Mouse (Mus musculus) limb, embryonic 15.5 days (tissue): Measurements from ENCODE around the gene Dgkh. TPM values are rescaled to one million over a fixed set of nuclear protein-coding genes. Genes with fewer than 3 reads are reported as not detected.

Experiments
- ATAC-seq: fragments of 200-750 bp; cut with Nextera tagmentation; 2 replicates; pipeline ENCODE4 v1.8.0; 2017; ENCODE audit warnings: low read depth, moderate TSS enrichment; ENCODE audit not compliant: insufficient number of reproducible peaks, low FRiP score, low TSS enrichment
- H3K27ac ChIP-seq: fragments of 300-500 bp; sonication (generic); 2 replicates; pipeline ENCODE4 v1.5.1; 2015; ENCODE audit warnings: moderate library complexity, mild to moderate bottlenecking, inconsistent platforms
- H3K27me3 ChIP-seq: fragments of 300-500 bp; sonication (generic); 2 replicates; pipeline ENCODE4 v1.6.1; 2015; ENCODE audit warnings: inconsistent platforms
- H3K36me3 ChIP-seq: fragments of 300-500 bp; sonication (generic); 2 replicates; pipeline ENCODE4 v1.6.1; 2015; ENCODE audit warnings: inconsistent platforms
- H3K4me1 ChIP-seq: fragments of 300-500 bp; sonication (generic); 2 replicates; pipeline ENCODE4 v1.6.1; 2015; ENCODE audit warnings: inconsistent platforms
- H3K4me2 ChIP-seq: fragments of 300-500 bp; sonication (generic); 2 replicates; pipeline ENCODE4 v1.6.1; 2015; ENCODE audit warnings: mild to moderate bottlenecking, inconsistent platforms
- H3K4me3 ChIP-seq: fragments of 300-500 bp; sonication (generic); 2 replicates; pipeline ENCODE4 v1.5.1; 2015; ENCODE audit warnings: mild to moderate bottlenecking, inconsistent platforms
- H3K9ac ChIP-seq: fragments of 300-500 bp; sonication (generic); 2 replicates; pipeline ENCODE4 v1.6.1; 2015; ENCODE audit warnings: inconsistent platforms
- H3K9me3 ChIP-seq: fragments of 300-500 bp; sonication (generic); 2 replicates; pipeline ENCODE4 v1.6.1; 2016; ENCODE audit warnings: inconsistent platforms
- WGBS: fragments of 180-500 bp; shearing (Covaris S2); methylation state at CpG from one replicate; pipeline ENCODE4 v1.1.7; 2015; 5-methylcytosine and 5-hydroxymethylcytosine counted together
- polyA plus RNA-seq: library from polyadenylated mRNA; unstranded; fragments of >200 nt; fragmentation: Nextera tagmentation; extraction: Ambion mirVana; gene quantifications from 2 replicates; pipeline ENCODE4 v1.2.1, GENCODE M21; 2015

Dgkh gene
- polyA plus RNA-seq, 1 experiment from 2014 or later: 1.5 TPM

DNA sequence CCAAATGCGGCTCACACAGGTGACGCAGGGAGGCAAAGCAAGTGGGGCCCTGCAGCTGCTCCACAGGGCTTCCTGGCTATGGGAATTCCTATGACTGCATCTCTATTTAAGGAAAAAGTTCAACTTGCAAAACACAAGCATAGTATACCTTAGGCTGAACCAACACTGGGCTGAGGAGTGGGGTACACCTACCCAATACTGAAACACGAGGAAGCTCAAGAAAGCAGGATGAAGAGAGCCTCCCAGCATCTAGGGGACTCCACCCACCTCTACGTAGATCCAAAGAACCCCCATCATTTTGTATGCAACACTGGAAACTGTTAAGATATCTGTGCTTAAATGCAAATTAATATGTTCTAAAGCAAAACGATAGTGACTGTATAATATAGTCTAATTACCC, 64.8 kb downstream of the Dgkh start:
- Histone ChIP-seq H3K4me2 (no peak overlapping the region), H3K27ac (no peak overlapping the region), H3K4me1 (no peaks in the 10 kb centered on the region), H3K27me3 (no peaks in the 10 kb centered on the region), H3K36me3 (no peaks in the 10 kb centered on the region), H3K9me3 (no peaks in the 10 kb centered on the region), H3K9ac (no peak overlapping the region), H3K4me3 (no peak overlapping the region)
- no peak for ATAC-seq
- 57% methylated on average over 5 of the region's 5 CpGs for WGBS

DNA sequence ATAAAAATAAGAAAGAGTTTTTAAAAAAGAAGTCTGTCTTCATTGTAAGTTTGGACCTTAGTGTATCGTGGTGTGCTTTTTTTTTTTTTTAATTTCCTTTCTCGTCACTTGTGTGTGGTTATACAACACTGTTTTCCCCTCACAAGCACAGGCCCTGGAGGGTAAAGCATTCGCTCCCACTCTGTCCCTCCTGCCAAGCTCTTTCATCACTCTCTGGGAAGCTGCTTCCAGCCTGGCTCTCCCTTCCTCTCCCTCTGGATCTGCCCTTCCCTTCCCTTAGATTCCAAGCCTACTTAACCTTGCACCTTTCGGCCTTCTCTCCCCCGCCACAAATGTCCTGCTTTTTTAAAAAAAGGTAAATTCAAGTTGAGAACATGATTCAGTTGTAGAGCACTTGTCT, 69.9 kb downstream of the Dgkh start:
- H3K9ac ChIP-seq: no peak overlapping the region
- no peak overlapping the region for H3K4me3 ChIP-seq
- H3K27ac ChIP-seq: no peak overlapping the region
- H3K27me3 ChIP-seq: no peaks in the 10 kb centered on the region
- no peak overlapping the region for H3K4me2 ChIP-seq
- no peaks in the 10 kb centered on the region; the same call in 1 of the 2 replicates for H3K9me3 ChIP-seq
- WGBS: 77% methylated on average over 5 of the region's 5 CpGs
- no peak for ATAC-seq
- H3K4me1 ChIP-seq: no peaks in the 10 kb centered on the region
- H3K36me3 ChIP-seq: no peaks in the 10 kb centered on the region

DNA sequence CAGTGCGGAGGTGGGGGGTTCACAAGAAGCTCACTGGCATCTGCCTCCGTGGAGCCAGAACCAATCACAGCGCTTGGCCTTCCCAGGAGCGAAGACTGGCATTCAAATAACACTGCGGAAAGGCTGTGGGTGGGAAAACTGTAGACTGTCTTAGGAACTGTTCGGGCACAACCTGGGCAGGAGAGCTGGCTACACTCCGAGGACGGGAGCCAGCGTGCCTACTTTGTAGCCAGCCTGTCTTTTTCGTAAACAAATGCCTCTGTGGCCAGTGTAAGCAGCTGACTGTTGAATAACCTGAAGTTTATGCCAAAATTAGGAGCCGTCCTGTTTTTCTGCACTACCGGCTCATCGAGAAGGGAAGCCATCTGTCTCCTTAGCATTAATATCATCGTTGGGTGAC, 71.1 kb downstream of the Dgkh start:
- Histone ChIP-seq H3K27ac (no peak overlapping the region), H3K27me3 (no peaks in the 10 kb centered on the region), H3K9me3 (no peaks in the 10 kb centered on the region; the same call in 1 of the 2 replicates), H3K4me2 (no peak overlapping the region), H3K4me3 (no peak overlapping the region), H3K36me3 (no peaks in the 10 kb centered on the region), H3K9ac (no peak overlapping the region), H3K4me1 (peaks cover 5% of the 10 kb centered on the region)
- 95% methylated on average over 14 of the region's 14 CpGs for WGBS
- ATAC-seq: no peak

GRCm38 (mm10) chr14:78658697-78659096, 73.9 kb downstream of the Dgkh start:
- ATAC-seq: no peak
- WGBS: 97% methylated on average over 6 of the region's 6 CpGs
- peaks cover 3% of the 10 kb centered on the region; the same call in 1 of the 2 replicates for H3K27me3 ChIP-seq
- no peak overlapping the region for H3K9ac ChIP-seq
- no peak overlapping the region for H3K27ac ChIP-seq
- no peak overlapping the region for H3K4me3 ChIP-seq
- H3K9me3 ChIP-seq: no peaks in the 10 kb centered on the region; the same call in 1 of the 2 replicates
- H3K4me2 ChIP-seq: no peak overlapping the region
- no peaks in the 10 kb centered on the region for H3K36me3 ChIP-seq
- peaks cover 5% of the 10 kb centered on the region for H3K4me1 ChIP-seq

GRCm38 (mm10) chr14:78656832-78657626, 75.5 kb downstream of the Dgkh start:
- Histone ChIP-seq H3K4me3 (no peak overlapping the region), H3K9me3 (no peaks in the 10 kb centered on the region; the same call in 1 of the 2 replicates), H3K9ac (no peak overlapping the region), H3K27me3 (peaks cover 3% of the 10 kb centered on the region; the same call in 1 of the 2 replicates), H3K4me2 (0 out of 2 replicates have a peak overlapping the region, but pooled peaks have one; percentile 19), H3K36me3 (no peaks in the 10 kb centered on the region), H3K27ac (no peak overlapping the region; the same call in 1 of the 2 replicates), H3K4me1 (peaks cover 5% of the 10 kb centered on the region)
- ATAC-seq: no peak
- WGBS: 38% methylated on average over 18 of the region's 18 CpGs

- no peaks in the 10 kb centered on the region for H3K36me3 ChIP-seq
- peaks cover 5% of the 10 kb centered on the region for H3K4me1 ChIP-seq
- no peak overlapping the region for H3K4me3 ChIP-seq
- H3K9ac ChIP-seq: no peak overlapping the region
- no peak overlapping the region for H3K27ac ChIP-seq
- H3K27me3 ChIP-seq: peaks cover 3% of the 10 kb centered on the region; the same call in 1 of the 2 replicates
- no peak for ATAC-seq
- no peak overlapping the region for H3K4me2 ChIP-seq
- WGBS: 84% methylated on average over 7 of the region's 7 CpGs
- H3K9me3 ChIP-seq: no peaks in the 10 kb centered on the region
These were observed 77.5 kb downstream of the Dgkh start for GRCm38 (mm10) chr14:78654939-78655556.

- no peak overlapping the region for H3K4me3 ChIP-seq
- ATAC-seq: no peak
- 82% methylated on average over 10 of the region's 10 CpGs for WGBS
These were observed 78.4 kb downstream of the Dgkh start for GRCm38 (mm10) chr14:78654196-78654595.

GRCm38 (mm10) chr14:78653333-78653732, 79.2 kb downstream of the Dgkh start:
- H3K9me3 ChIP-seq: no peaks in the 10 kb centered on the region
- no peaks in the 10 kb centered on the region for H3K36me3 ChIP-seq
- no peak overlapping the region for H3K9ac ChIP-seq
- peaks cover 5% of the 10 kb centered on the region for H3K4me1 ChIP-seq
- no peak for ATAC-seq
- peaks cover 3% of the 10 kb centered on the region; the same call in 1 of the 2 replicates for H3K27me3 ChIP-seq
- no peak overlapping the region for H3K4me2 ChIP-seq
- no peak overlapping the region for H3K4me3 ChIP-seq
- WGBS: 93% methylated on average over 5 of the region's 5 CpGs
- no peak overlapping the region for H3K27ac ChIP-seq

More at GRCm38 (mm10) chr14:78654196-78654595, 78.4 kb downstream of the Dgkh start:
- no peaks in the 10 kb centered on the region for H3K36me3 ChIP-seq
- H3K9ac ChIP-seq: no peak overlapping the region
- H3K27me3 ChIP-seq: peaks cover 3% of the 10 kb centered on the region; the same call in 1 of the 2 replicates
- H3K27ac ChIP-seq: no peak overlapping the region
- peaks cover 5% of the 10 kb centered on the region for H3K4me1 ChIP-seq
- no peaks in the 10 kb centered on the region for H3K9me3 ChIP-seq
- no peak overlapping the region for H3K4me2 ChIP-seq

DNA sequence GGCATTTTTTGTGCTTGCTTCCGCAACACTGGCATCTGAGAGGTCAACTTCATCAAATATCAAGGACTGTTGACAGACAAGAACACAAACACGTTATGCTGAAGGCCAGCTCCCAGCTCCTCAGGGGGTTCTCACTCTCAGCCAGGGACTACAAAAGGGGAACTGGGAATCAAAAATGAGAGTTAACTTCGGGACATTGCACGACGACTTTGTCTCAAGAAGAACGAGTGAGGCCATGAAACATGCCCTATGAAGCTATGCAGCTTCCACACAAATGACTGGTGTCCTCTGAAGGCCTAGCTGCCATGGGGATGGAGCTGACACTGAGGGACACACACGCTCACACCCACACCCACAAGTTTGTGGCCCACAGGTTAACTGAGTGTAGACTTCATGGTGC, 80.9 kb downstream of the Dgkh start:
- no peak overlapping the region for H3K27ac ChIP-seq
- H3K36me3 ChIP-seq: no peaks in the 10 kb centered on the region
- 80% methylated on average over 7 of the region's 7 CpGs for WGBS
- H3K4me3 ChIP-seq: no peak overlapping the region
- H3K27me3 ChIP-seq: peaks cover 3% of the 10 kb centered on the region; the same call in 1 of the 2 replicates
- no peaks in the 10 kb centered on the region for H3K4me1 ChIP-seq
- no peak overlapping the region for H3K9ac ChIP-seq
- no peaks in the 10 kb centered on the region for H3K9me3 ChIP-seq
- H3K4me2 ChIP-seq: no peak overlapping the region
- no peak for ATAC-seq

DNA sequence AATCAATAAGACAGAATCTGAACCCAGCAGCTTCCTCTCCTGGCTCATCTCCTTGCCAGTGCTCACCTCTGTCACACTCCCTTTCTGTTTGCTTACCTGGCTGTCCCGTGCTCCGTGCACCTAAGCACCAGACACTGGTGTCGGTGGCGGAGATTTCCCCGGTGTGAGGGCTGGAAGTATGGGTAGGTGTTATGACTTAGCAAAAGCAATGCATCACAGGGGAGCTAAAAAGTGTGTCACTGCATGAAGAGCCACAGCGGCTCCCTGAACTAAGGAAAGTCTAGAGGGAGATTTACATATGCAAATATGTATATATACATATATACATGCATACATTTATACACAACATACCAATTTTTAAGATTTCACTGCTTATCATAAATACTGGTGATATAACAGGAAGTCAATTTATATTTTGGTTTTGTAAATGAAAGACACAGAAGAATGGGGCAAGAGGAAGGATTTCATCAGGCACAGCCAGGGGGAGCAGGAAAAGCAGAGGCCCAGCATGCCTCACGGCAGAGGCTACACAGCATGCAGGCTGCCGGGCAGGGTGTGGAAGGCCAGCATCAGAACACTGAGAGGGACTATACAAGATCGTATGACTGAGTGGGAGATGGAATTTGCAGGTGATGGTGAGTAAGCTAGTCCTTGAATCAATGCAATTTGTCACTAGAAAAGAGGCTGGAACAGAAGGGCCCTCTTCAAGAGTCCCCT, 82.0 kb downstream of the Dgkh start:
- Histone ChIP-seq H3K27ac (no peak overlapping the region), H3K4me2 (no peak overlapping the region), H3K9me3 (no peaks in the 10 kb centered on the region), H3K9ac (no peak overlapping the region), H3K27me3 (peaks cover 3% of the 10 kb centered on the region; the same call in 1 of the 2 replicates), H3K36me3 (no peaks in the 10 kb centered on the region), H3K4me3 (no peak overlapping the region), H3K4me1 (no peaks in the 10 kb centered on the region)
- no peak for ATAC-seq
- 76% methylated on average over 9 of the region's 9 CpGs for WGBS

DNA sequence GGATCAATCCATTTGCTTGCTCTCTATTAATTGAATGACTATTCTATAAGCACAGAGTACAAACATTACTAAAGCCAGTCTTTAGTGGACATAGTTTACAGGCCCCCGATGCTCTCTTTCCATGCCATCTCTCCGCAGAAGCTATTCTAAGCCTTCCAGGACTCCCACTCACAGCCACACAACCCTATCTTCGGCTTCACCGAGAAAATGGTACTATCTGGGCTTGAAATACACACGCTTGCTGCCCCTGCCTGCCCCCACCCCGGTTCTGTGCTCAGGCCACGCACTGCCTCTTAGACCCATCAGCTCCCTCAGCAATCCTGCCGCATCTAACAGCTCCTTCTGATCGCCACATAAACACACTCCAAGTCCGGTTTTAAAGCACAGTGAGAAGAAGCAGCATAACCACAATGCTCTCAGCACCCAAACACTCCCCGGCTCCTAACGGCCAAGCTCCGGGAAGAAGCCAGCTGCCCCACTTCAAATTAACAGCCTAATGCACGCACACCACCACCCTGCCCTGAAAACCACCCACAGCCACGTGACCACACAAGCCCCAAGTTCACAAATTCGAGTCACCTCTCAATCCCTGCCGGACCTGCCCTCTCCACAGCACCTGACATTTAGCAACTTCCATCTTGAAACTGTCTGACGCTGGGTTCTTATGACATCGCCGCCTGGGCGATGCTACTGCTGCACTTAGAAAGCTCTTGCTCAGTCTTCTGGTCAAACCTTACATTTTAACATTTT, 82.9 kb downstream of the Dgkh start:
- no peak overlapping the region for H3K27ac ChIP-seq

More for the DNA sequence above, 82.9 kb downstream of the Dgkh start:
- no peak for ATAC-seq
- Histone ChIP-seq H3K36me3 (no peaks in the 10 kb centered on the region), H3K9ac (no peak overlapping the region), H3K4me3 (no peak overlapping the region), H3K27me3 (peaks cover 1% of the 10 kb centered on the region; the same call in 1 of the 2 replicates), H3K9me3 (no peaks in the 10 kb centered on the region), H3K4me1 (no peaks in the 10 kb centered on the region), H3K4me2 (no peak overlapping the region)
- WGBS: 77% methylated on average over 21 of the region's 21 CpGs
